Mouse (Mus musculus) layer of hippocampus, adult 11-12 months (tissue): ENCODE measurements around the gene Ddx5.
"Not testable (repeated sequence)": the region's sequence is repeated elsewhere in the genome, so short reads cannot be mapped to it uniquely, and the experiment has no call there.

ENCODE experiments used
- DNase-seq: peaks from one replicate; pipeline ENCODE4 v3.0.0; 2022; ENCODE audit warnings: low spot score

Ddx5 gene

DNA sequence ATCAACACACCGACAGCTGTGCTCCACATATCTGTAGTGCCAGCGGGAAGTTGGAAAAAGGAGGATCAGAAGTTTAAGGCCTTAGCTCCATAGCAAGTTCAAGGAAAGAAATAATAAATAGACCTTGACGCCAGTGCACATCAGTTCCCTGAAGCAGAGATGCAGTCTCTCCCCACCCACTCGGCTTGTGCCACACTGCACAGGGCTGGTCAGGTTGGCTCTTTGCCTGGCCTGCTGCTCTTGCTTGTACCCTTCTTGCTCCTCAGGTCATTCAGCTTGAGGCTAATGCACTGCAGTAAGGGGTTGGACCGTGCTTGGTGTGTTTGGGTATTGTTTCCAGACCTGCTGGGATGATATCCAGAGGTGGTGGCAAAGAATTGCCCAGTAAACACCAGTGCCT is 28.5 kb downstream of the Ddx5 start:
- no peak for DNase-seq

DNA sequence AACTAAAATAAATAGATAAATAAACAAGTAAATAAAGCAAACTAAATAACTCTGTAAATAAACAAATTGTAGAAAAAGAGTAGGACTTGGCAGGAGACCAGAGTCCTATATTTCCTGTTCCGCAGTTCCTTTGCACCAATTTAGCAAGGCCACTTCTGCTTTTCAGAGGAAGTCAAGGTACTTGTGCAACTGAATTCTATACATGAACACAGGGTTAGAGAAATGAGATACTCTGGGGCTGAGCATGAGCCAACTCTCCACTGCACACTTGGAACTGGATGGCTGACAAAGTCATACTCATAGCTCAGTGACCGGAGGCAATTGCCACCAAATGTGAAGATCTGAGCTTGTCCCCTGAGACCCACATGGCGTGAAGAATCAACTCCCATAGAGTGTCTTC is 30.0 kb downstream of the Ddx5 start:
- no peak for DNase-seq

DNA sequence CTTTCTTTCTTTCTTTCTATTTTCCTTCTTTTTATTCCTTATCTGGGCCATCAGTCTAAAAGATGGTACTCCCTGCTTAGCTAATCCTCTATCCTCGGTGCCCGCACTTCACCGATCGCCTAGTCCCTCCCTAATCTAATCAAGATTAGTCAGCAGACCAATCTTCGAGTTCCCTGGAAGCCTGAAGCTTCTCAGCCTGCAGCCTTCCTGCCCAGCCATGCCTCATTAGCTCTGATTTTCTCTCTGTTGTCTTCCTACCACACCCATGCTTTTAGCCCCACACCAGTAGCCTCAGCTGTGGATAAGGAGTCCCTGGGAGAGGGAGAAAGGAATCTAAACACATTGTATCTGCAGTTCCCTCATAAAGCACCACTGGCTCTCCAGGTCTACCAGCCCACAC is 33.4 kb downstream of the Ddx5 start:
- DNase-seq: no peak

DNA sequence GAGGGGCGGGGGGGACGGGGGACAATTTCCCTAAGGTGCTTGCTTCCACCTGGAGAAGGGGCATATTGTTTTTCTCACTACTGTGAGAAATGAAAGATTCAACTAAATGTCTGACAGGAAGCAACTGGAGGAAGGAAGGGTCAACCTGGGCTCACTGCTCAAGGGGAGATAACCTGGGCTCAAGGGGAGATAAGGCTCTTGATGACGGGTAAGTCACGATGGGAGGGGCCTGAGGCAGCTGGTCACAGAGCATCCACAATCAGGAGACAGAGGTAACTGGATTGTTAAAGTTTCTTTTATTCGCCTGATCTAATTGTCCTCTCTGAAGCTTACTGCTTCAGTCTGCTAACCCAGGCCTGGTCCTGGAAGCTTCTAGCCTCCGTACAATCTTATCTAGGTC is 35.7 kb downstream of the Ddx5 start:
- no peak for DNase-seq

DNA sequence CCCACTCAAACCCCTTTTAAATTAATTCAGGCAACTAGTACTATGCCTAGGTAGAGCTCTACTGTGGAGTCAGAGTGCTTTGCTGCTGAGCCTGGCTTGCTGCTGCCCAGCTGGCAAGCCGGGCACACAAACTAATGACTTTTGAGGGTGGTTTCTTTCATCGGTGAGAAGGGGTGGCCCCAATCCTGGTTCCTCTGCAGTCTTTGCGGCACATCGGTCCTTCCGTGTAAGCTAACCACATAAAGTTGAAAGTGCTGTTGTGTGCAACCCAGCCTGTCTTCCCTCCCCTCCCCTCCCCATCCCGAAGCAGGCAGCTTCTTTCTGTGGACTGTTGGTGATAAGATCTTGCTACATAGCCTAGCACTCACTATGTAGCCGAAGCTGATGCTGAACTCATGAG is 36.9 kb downstream of the Ddx5 start:
- DNase-seq: peak; percentile 37

DNA sequence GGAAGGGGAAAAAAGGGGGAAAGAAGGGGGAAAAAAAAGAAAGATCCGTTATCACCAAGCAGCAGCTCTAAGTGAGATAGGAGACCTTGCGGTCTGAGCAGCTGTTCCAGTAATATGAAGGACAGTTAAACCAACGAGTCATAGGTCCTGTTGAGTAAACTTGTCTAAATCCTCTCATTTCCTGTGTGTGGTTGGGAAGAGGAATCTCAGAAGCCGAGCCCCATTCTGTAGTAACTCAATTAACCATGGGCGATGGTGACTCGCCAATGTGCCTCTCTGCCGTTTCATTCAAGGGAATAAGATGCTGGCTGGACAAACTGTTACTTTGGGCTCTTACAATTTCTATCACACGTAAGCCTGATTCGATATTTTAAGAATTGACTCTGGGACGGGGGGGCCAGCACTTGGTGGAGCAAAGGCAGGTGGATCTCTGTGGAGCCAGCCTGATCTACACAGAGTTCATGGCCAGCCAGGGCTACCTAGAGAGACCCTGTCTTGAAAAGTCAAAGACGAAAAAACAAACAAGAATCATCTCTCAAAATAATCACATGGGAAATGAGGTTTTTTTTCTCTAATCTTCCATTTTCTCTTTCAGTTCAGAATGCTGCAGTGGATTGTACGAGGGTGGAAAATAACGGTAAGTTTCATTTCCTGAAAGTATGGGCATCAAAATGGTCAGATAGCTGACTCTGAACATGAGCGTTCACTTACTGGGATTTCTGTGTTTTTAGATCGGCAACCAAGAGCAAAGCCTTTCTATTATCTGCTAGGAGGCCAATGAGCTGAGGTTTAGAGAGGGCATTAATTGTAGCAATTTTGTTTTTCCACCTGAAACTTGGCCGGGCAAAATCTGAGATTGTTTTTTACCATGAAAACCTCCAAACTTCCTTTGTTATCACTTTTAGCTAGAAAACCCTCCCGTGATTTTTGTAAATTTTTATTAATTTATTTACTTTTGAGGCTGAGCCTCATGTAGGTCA is 37.7 kb downstream of the Ddx5 start, which contains the start of gene Milr1:
TSS of gene Milr1 (plus strand) at position 188 of the 980 bp plus-strand sequence.
- DNase-seq: no peak

DNA sequence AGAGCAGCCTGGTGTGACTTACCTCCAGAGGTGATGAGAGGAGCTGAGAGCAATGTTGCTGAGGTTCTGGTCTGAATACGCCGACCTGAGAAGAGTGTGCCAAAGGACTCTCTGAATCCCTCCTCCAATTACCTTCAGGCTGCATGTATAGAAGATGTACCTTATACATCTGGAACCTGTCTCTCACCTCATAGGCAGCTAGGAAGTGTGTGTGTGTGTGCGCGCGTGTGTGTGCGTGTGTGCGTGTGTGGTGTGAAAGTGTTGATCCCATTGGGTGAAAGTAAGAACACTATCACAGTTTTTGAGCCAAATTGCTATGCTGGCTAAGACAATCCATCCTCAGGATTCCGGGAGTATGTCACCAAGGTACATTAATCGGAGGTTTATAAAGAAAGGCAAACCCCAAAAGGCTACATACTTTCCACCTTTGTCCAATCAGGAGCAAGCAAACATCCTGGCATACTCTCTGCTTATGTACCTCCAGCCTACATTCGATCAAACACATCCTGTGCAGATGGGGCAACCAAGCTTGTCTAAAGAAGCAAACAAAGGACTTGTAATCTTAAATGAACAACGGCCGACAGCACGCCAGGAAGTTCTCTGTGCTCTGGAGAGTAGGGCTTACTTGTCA is 38.7 kb downstream of the Ddx5 start, which contains the start of gene Pecam1:
TSS of gene Pecam1 (minus strand) at position 508 of the 631 bp plus-strand sequence.
- no peak for DNase-seq

DNA sequence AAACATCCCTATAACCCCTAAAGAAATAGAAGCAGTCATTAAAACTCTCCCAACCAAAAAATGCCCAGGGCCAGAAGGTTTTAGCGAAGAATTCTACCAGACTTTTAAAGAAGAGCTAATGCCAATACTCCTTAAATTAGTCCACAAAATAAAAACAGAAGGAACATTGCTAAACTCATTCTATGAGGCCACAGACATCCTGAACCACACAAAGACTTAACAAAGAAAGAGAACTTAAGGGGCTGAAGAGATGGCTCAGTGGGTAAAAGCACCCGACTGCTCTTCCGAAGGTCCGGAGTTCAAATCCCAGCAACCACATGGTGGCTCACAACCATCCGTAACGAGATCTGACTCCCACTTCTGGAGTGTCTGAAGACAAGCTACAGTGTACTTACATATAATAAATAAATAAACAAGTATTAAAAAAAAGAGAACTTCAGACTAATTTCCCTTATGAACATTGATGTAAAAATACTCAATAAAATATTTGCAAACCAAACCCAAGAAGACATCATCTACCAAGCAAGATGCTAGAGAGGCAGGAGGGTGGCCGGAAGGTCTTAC is 39.3 kb downstream of the Ddx5 start:
- not testable (repeated sequence) for DNase-seq

DNA sequence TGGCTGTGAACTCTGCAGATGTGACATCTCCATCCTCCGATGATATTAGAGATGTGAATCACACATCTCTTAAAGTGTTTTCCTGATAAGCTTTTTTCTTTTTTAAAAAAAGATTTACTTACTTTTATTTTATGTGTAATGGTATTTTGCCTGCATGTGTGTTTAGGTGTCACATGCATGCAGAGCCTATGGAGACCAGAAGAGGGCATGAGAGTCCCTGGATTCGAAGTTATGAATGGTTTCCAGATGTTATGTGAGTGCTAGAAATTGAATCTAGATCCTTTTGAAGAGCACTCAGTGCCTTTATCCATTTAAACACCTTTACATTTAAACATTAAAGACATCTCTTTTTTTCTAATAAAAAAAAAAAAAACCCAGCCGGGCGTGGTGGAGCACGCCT is 44.0 kb downstream of the Ddx5 start:
- no peak for DNase-seq

DNA sequence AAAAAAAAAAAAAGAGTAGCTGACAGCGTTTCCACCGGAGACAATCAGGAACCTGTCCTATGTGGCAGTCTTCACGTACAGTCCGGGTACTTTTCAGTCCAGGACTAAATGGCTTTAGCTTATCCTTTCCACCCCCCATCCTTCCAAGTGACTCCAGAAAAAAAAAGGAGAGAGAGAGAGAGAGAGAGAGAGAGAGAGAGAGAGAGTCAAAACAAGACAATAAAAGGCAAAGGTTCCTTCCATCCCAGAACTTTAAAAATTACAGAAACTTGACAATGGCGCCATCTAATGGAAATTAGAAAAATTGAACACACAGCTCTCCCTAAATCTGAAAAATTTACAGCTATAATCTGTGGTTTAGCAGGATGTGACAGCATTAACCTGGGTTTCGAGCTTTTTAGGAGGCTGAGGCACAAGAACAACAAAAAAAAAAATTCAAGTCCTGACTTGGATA is 46.6 kb downstream of the Ddx5 start:
- no peak for DNase-seq

DNA sequence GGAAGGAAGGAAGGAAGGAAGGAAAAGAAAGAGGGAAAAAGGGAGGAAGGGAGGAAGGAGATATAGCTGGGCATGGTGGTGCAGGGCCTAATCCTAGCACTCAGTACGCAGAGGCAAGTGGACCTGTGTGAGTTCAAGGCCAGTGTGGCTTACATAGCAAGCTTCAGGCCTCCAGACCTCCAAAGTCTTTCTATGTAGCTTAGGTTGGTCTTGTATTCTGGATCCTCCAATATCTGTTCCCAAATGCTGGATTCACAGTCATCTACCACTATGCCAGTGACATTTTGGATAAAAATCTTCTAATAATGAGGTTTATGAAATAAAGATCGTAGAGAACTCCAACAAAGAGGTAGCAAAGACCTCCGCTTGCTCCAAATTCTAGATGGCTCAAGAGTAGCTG is 47.2 kb downstream of the Ddx5 start:
- DNase-seq: no peak

DNA sequence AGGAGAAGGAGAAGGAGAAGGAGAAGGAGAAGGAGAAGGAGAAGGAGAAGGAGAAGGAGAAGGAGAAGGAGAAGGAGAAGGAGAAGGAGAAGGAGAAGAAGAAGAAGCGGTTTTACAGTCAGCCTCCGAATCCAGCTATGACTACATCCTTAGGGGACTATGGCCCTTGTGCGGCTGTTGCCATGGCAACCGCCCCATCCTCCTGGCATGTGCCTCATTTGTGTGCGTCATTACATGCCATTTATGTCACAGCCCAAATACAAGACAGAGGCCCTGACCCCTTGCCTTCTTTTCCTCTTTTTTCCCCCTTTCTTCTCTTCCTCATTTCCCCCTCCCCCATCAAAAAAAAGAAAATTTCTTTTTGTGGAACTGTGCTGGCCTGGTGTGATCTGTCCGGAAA is 47.8 kb downstream of the Ddx5 start:
- no peak for DNase-seq

DNA sequence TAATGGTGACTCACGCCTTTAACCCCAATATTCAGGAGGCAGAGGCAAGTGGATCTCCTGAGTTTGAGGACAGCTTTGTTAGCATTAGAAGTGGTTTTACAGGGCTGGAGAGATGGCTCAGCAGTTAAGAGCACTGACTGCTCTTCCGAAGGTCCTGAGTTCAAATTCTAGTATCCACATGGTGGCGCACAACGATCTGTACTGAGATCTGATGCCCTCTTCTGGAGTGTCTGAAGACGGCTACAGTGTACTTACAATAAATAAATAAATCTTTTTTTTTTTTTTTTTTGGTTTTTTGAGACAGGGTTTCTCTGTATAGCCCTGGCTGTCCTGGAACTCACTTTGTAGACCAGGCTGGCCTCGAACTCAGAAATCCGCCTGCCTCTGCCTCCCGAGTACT is 48.3 kb downstream of the Ddx5 start:
- not testable (repeated sequence) for DNase-seq

DNA sequence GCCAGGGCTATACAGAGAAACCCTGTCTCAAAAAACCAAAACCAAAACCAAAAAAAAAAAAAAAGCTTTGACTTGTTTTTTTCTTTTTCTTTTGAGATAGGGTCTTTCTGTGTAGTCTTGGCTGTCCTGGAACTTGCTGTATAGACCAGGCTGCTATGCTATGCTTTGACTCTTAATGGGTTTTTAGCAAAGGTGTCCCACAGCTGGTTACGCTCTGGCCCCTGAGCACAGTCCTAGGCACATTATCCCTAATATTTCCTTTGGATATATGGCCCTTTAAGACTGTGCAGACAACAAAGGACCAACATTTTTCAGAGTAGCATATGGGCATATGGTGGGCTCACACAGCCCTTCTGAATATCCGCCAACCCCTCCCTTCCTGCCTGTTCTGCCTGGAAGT is 49.9 kb downstream of the Ddx5 start:
- DNase-seq: no peak

DNA sequence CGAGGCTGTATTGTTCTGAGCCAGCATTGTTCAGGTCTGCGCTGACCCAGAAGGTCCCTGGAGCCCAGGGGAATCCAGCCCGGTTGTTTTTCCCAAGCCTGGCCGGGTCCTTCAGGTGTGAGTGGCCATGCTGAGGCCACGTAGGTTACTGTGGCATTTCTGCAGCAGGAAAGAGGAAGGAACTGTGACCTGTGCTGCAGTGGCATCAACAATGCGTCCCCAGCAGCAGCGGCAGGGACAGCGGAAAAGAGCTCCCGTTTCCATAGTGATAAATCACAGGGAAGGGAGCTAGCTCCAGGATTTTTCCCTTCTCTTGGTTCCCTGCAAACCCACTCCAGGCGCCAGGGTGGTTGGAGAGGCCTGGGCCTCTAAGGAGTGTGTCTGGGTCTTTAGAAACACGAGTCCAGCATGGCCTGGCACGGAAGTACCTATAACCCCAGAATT is 51.8 kb downstream of the Ddx5 start:
- DNase-seq: peak; percentile 35

DNA sequence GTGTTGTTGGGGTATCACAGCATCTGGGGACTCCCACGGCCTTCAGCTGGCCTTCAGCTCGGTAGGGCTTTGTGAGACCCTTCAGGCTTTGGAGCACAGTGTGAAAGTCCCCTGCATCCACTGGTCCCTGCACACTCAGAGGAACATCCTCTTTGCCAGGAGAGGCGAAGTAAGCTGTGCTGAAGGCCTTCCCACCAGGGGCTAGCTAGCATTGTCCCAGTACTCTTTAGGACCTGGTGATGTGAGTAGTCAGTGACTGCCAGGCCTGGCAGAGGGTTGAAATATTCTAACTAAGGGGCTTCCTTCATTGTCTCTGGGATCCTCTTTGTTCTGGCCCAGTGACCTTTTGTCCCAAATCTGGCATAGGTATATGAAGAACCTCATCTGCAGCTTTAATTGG is 52.4 kb downstream of the Ddx5 start:
- no peak for DNase-seq

DNA sequence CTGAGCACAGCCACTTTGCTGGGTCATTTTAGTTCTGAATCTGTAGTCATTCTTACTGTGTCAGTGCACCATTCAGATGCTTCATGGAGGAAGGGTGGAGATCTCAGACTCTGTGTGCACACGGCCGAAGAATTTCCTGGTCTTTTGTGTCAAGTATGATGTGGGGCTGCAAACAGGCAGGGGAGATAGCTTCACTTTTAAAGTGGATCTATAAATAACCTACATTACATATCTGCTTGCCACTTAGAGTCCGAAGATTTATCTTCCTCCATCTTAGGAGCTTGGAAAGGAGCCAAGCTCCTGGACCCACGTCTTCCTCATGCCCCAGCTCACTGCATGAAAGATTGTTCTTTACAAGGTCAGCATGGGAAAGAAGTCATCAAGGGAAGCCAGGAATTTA is 58.3 kb downstream of the Ddx5 start:
- DNase-seq: no peak
